Comparison of ENCODE assay signal across 26 mouse cellular contexts in genomic region chr3:129838017-129838416, GRCm38 (mm10). TPM values are rescaled to one million over a fixed set of nuclear protein-coding genes. Genes with fewer than 3 reads are reported as not detected.
A peak's percentile ranks its signal among the peaks of the same experiment; 100 is the strongest.
DNase-seq lines count a peak whose midpoint lies in the region; ATAC-seq and TF ChIP-seq lines count a peak whose summit lies in the region.
"Had no signal": no experiment of that assay in that cellular context is flagged by ENCODE, and none has a peak within 500 bp of the region (broad histone marks: within the 10 kb centered on the region; RNA-seq: fewer than 3 reads in every experiment).

No protein-coding gene starts in this region.

- H3K27ac ChIP-seq in CH12.LX (ENCODE audit: insufficient read depth, low read depth) (no peak overlapping the region), ES-E14 (ENCODE audit: insufficient read depth, low read depth, low read length, poor library complexity, severe bottlenecking) (no peak overlapping the region)
- 0 out of 2 replicates have a peak overlapping the region, but pooled peaks have one; percentile 29 for H3K27ac ChIP-seq in liver, embryonic 16.5 days (ENCODE audit: low read length)
- H3K27ac ChIP-seq: forebrain, embryonic 15.5 days; hindbrain, embryonic 15.5 days; layer of hippocampus, adult 2 months; midbrain, embryonic 13.5 days had no signal

- H3K9ac ChIP-seq in CH12.LX (ENCODE audit: insufficient read depth, low read depth) (no peak overlapping the region), ES-E14 (ENCODE audit: insufficient read depth, low read depth, low read length, poor library complexity, severe bottlenecking) (no peak overlapping the region)
- no peak overlapping the region; the same call in 1 of the 2 replicates for H3K9ac ChIP-seq in liver, embryonic 16.5 days (ENCODE audit: low read depth, low read length)
- H3K9ac ChIP-seq: forebrain, embryonic 15.5 days; heart, embryonic 12.5 days; hindbrain, embryonic 15.5 days; midbrain, embryonic 13.5 days had no signal

- dilution Hi-C loops in CH12.LX (cut with MboI; ENCODE audit: extremely low pct_ligation_motif_present, extremely low pct_unique_long_range_greater_than_20kb, low sequenced_read_pairs) = no loop called here

- no peak for TF ChIP-seq RAD21 in CH12.LX (IDR thresholded peaks at IDR 0.05; ENCODE audit: low read depth, low read length)

- TF ChIP-seq POLR2A in CH12.LX (IDR thresholded peaks at IDR 0.05; ENCODE audit: low read depth, low read length) = no peak

- H3K9me3 ChIP-seq in CH12.LX (replicated peaks; ENCODE audit: low read length) (no peaks in the 10 kb centered on the region), ES-E14 (ENCODE audit: control insufficient read depth, insufficient read depth, low read depth, low read length) (no peaks in the 10 kb centered on the region)
- H3K9me3 ChIP-seq in liver, embryonic 16.5 days (replicated peaks; ENCODE audit: control insufficient read depth, low read length) = no peaks in the 10 kb centered on the region
- H3K9me3 ChIP-seq: forebrain, embryonic 15.5 days; heart, embryonic 12.5 days; hindbrain, embryonic 15.5 days; midbrain, embryonic 13.5 days had no signal

- 48% methylated on average over 7 of the region's 7 CpGs for WGBS in liver, embryonic 16.5 days (ENCODE audit: insufficient replicate concordance)

- no peaks in the 10 kb centered on the region for H3K79me2 ChIP-seq in CH12.LX (replicated peaks; ENCODE audit: control insufficient read depth, extremely low read depth, insufficient read depth, poor library complexity, severe bottlenecking)

- peaks cover 5 to 12% of the 10 kb centered on the region in 2 experiments for H3K4me1 ChIP-seq in CH12.LX (ENCODE audit: control insufficient read depth in 1 of 2, insufficient read depth in 2 of 2)
- H3K4me1 ChIP-seq in ES-E14 (ENCODE audit: control insufficient read depth in 2 of 2, insufficient read depth in 2 of 2, low read length in 2 of 2, poor library complexity in 1 of 2) = 0 out of 4 replicates have a peak, but pooled peaks cover 0 to 2% of the 10 kb centered on the region in 2 experiments
- no peaks in the 10 kb centered on the region; the same call in 1 of the 2 replicates for H3K4me1 ChIP-seq in liver, embryonic 16.5 days (ENCODE audit: control insufficient read depth, low read depth, low read length)
- H3K4me1 ChIP-seq: forebrain, embryonic 15.5 days had no signal

- no peak overlapping the region for H3K4me2 ChIP-seq in CH12.LX (ENCODE audit: insufficient read depth, low read depth, poor library complexity, severe bottlenecking)
- H3K4me2 ChIP-seq in liver, embryonic 16.5 days (ENCODE audit: low read depth, low read length) = peak overlapping the region; percentile 35
- H3K4me2 ChIP-seq: forebrain, embryonic 15.5 days; heart, embryonic 12.5 days; hindbrain, embryonic 15.5 days; midbrain, embryonic 13.5 days had no signal

- peaks cover 3% of the 10 kb centered on the region for H3K27me3 ChIP-seq in CH12.LX (replicated peaks)
- no peaks in the 10 kb centered on the region for H3K27me3 ChIP-seq in liver, embryonic 16.5 days (ENCODE audit: control insufficient read depth, insufficient read depth, low read depth, low read length)
- H3K27me3 ChIP-seq: hindbrain, embryonic 15.5 days; midbrain, embryonic 13.5 days had no signal

- H3K36me3 ChIP-seq in CH12.LX (replicated peaks in 1 of 2; ENCODE audit: control insufficient read depth in 1 of 2, insufficient read depth in 1 of 2, low read length in 1 of 2) (no peaks in the 10 kb centered on the region), ES-E14 (ENCODE audit: control insufficient read depth, insufficient read depth, low read length, poor library complexity, severe bottlenecking) (no peaks in the 10 kb centered on the region)
- H3K36me3 ChIP-seq in liver, embryonic 16.5 days (ENCODE audit: control insufficient read depth, insufficient read depth) = no peaks in the 10 kb centered on the region
- H3K36me3 ChIP-seq: forebrain, embryonic 15.5 days; heart, embryonic 12.5 days; hindbrain, embryonic 15.5 days; midbrain, embryonic 13.5 days had no signal

- in situ Hi-C loops in CH12.LX (cut with MboI; ENCODE audit: low pct_ligation_motif_present, low pct_unique_long_range_greater_than_20kb, low sequenced_read_pairs) (no loop called here), ES-E14 (cut with MboI; ENCODE audit: low sequenced_read_pairs in 2 of 2, unreplicated experiment in 2 of 2) (no loop called here)

- H3K4me3 ChIP-seq in CH12.LX (replicated peaks in 1 of 3; ENCODE audit: low read depth in 2 of 3, low read length in 2 of 3, poor library complexity in 1 of 3) (no peak overlapping the region), ES-E14 (ENCODE audit: insufficient read depth in 1 of 2, low read depth in 1 of 2, low read length in 2 of 2, poor library complexity in 1 of 2, severe bottlenecking in 1 of 2) (no peak overlapping the region)
- H3K4me3 ChIP-seq in liver, embryonic 16.5 days (ENCODE audit: low read depth, low read length) = peak overlapping the region; percentile 33
- H3K4me3 ChIP-seq: forebrain, embryonic 15.5 days; heart, embryonic 12.5 days; hindbrain, embryonic 15.5 days; layer of hippocampus, adult 2 months; midbrain, embryonic 13.5 days had no signal

- ATAC-seq in liver, embryonic 16.5 days (ENCODE audit: low read depth) = peak; percentile 73
- no peak for ATAC-seq in monocyte, adult 5-6 weeks (replicated peaks; ENCODE audit: insufficient number of reproducible peaks, low FRiP score, low TSS enrichment, poor library complexity, severe bottlenecking)
- no peak for ATAC-seq in inflammation-experienced regulatory T-cells, adult 6 months
- ATAC-seq: forebrain, embryonic 15.5 days; midbrain, embryonic 13.5 days had no signal

- DNase-seq in CH12.LX (ENCODE audit: extremely low read depth) = peak; percentile 33
- DNase-seq in ES-E14 (ENCODE audit: low read depth, low spot score) = peak; percentile 40
- peak; percentile 14 for DNase-seq in liver
- DNase-seq in right cerebral cortex, postnatal 10 days (ENCODE audit: low spot score in 2 of 2) = no peak
- DNase-seq: cerebellum, adult 8-10 months; heart, postnatal 14 days; kidney, adult 18-20 months; kidney, postnatal 10 days; layer of hippocampus, postnatal 36 days; lung, postnatal 14 days; thymus, postnatal 36 days had no signal

- TF ChIP-seq EP300 in CH12.LX (IDR thresholded peaks at IDR 0.05; ENCODE audit: low read length) = no peak

- TF ChIP-seq CTCF in CH12.LX (conservative IDR thresholded peaks at IDR 0.05 in 1 of 2, IDR thresholded peaks at IDR 0.05 in 1 of 2; ENCODE audit: low read depth in 2 of 2, low read length in 2 of 2) = no peak

TF ChIP-seq in CH12.LX, 34 proteins besides CTCF, POLR2A, EP300 and RAD21:
- no peak for TF ChIP-seq ZNF384 (IDR thresholded peaks at IDR 0.05; ENCODE audit: low read depth, low read length)

TF ChIP-seq in ES-E14, 5 proteins besides CTCF, POLR2A, EP300 and RAD21:
- TF ChIP-seq MAFK (IDR thresholded peaks at IDR 0.05; ENCODE audit: insufficient read depth, low read depth, low read length) (no peak), ZNF384 (IDR thresholded peaks at IDR 0.05; ENCODE audit: low read depth, low read length) (no peak), CHD2 (IDR thresholded peaks at IDR 0.05; ENCODE audit: low read depth, low read length) (no peak), HCFC1 (IDR thresholded peaks at IDR 0.05; ENCODE audit: borderline replicate concordance, insufficient read depth, low read length) (no peak), ZC3H11A (IDR thresholded peaks at IDR 0.05; ENCODE audit: borderline replicate concordance, low read depth, low read length) (no peak)

RNA-seq across cellular contexts. Expression of gene Cfi, which starts 2.3 kb away (rescaled TPM):
- 0.04 TPM in 1 of 2 replicates, not detected in the other for total RNA-seq in CH12.LX (2012; rRNA removed)
- total RNA-seq in CH12.LX (2014; rRNA removed) = not detected in 2 replicates
- polyA plus RNA-seq in CH12.LX (2012; ENCODE audit: insufficient read length, low read depth) = 0.14 TPM in 1 of 2 replicates, not detected in the other
- total RNA-seq in ES-E14 (2012; rRNA removed) = not detected in 2 replicates
- 294 and 313 TPM in 2 replicates for polyA plus RNA-seq in liver, embryonic 16.5 days (2015; fragmentation: Nextera tagmentation; extraction: Ambion mirVana)
- not detected in 3 replicates for total RNA-seq in monocyte, adult 5-6 weeks (2017)
- polyA plus RNA-seq in inflammation-experienced regulatory T-cells, adult 6 months (2017; shearing (Covaris generic)) = not detected
- total RNA-seq: common myeloid progenitor, adult 5-6 weeks; layer of hippocampus, adult 2 months; layer of hippocampus, postnatal 36 days; left cerebral cortex, postnatal 25 days; megakaryocyte, adult 5-6 weeks had no signal
- polyA plus RNA-seq: C2C12 had no signal

RNA-seq across cellular contexts. Expression of gene Gar1, which starts 6.8 kb away (rescaled TPM):
- total RNA-seq in CH12.LX (2012; rRNA removed) = 90.7 and 111 TPM in 2 replicates
- total RNA-seq in CH12.LX (2014; rRNA removed) = 45.7 and 47.3 TPM in 2 replicates
- 363 and 381 TPM in 2 replicates for polyA plus RNA-seq in CH12.LX (2012; ENCODE audit: insufficient read length, low read depth)
- 62.7 and 79.1 TPM in 2 replicates for total RNA-seq in ES-E14 (2012; rRNA removed)
- 20.8 and 23.6 TPM in 2 replicates for polyA plus RNA-seq in liver, embryonic 16.5 days (2015; fragmentation: Nextera tagmentation; extraction: Ambion mirVana)
- total RNA-seq in monocyte, adult 5-6 weeks (2017) = 5.0 to 8.2 TPM (median 5.2 TPM) in 3 replicates
- polyA plus RNA-seq in inflammation-experienced regulatory T-cells, adult 6 months (2017; shearing (Covaris generic)) = 10 to 100 TPM; 13.5 to 14.1 (median 13.8) TPM

RNA-seq across cellular contexts. Expression of gene Rrh, which starts 15.6 kb away (rescaled TPM):
- total RNA-seq in CH12.LX (2012; rRNA removed) = 0.08 and 0.17 TPM in 2 replicates
- not detected in 2 replicates for total RNA-seq in CH12.LX (2014; rRNA removed)
- polyA plus RNA-seq in CH12.LX (2012; ENCODE audit: insufficient read length, low read depth) = 0.14 and 0.30 TPM in 2 replicates
- 0.94 and 2.6 TPM in 2 replicates for total RNA-seq in ES-E14 (2012; rRNA removed)
- not detected in 2 replicates for polyA plus RNA-seq in liver, embryonic 16.5 days (2015; fragmentation: Nextera tagmentation; extraction: Ambion mirVana)
- 0.76 TPM in 1 of 3 replicates, not detected in the others for total RNA-seq in monocyte, adult 5-6 weeks (2017)
- polyA plus RNA-seq in inflammation-experienced regulatory T-cells, adult 6 months (2017; shearing (Covaris generic)) = under 1 TPM in 1 of 3 experiments, not detected in 2; 0.18 TPM
- total RNA-seq: heart, postnatal 14 days had no signal

RNA-seq across cellular contexts. Expression of gene Lrit3, which starts 34.2 kb away (rescaled TPM):
- total RNA-seq in CH12.LX (2012; rRNA removed) (not detected in 2 replicates), CH12.LX (2014; rRNA removed) (not detected in 2 replicates), ES-E14 (2012; rRNA removed) (not detected in 2 replicates)
- not detected in 2 replicates for polyA plus RNA-seq in CH12.LX (2012; ENCODE audit: insufficient read length, low read depth)
- polyA plus RNA-seq in liver, embryonic 16.5 days (2015; fragmentation: Nextera tagmentation; extraction: Ambion mirVana) = not detected in 2 replicates
- total RNA-seq in monocyte, adult 5-6 weeks (2017) = not detected in 3 replicates
- not detected for polyA plus RNA-seq in inflammation-experienced regulatory T-cells, adult 6 months (2017; shearing (Covaris generic))
- total RNA-seq: common myeloid progenitor, adult 5-6 weeks; gastrocnemius, postnatal 4 days; heart, postnatal 14 days; layer of hippocampus, adult 2 months; layer of hippocampus, postnatal 36 days had no signal
- polyA plus RNA-seq: C2C12; embryonic facial prominence, embryonic 11.5 days; forebrain, embryonic 15.5 days; heart, embryonic 12.5 days; hindbrain, embryonic 15.5 days; midbrain, embryonic 13.5 days; neural tube, embryonic 14.5 days had no signal

RNA-seq across cellular contexts. Expression of gene Pla2g12a, which starts 40.4 kb away (rescaled TPM):
- total RNA-seq in CH12.LX (2012; rRNA removed) (38.4 and 50.2 TPM in 2 replicates), CH12.LX (2014; rRNA removed) (78.3 and 81.6 TPM in 2 replicates), ES-E14 (2012; rRNA removed) (37.3 and 55.3 TPM in 2 replicates)
- polyA plus RNA-seq in CH12.LX (2012; ENCODE audit: insufficient read length, low read depth) = 58.6 and 62.1 TPM in 2 replicates
- 80.6 and 81.6 TPM in 2 replicates for polyA plus RNA-seq in liver, embryonic 16.5 days (2015; fragmentation: Nextera tagmentation; extraction: Ambion mirVana)
- total RNA-seq in monocyte, adult 5-6 weeks (2017) = 1.3 to 6.7 TPM (median 4.7 TPM) in 3 replicates
- polyA plus RNA-seq in inflammation-experienced regulatory T-cells, adult 6 months (2017; shearing (Covaris generic)) = 1 to 10 TPM in 2 of 3 experiments, under 1 TPM in 1; 0.92 to 2.5 (median 1.1) TPM

Comparison
In these comparisons a context has a peak if more than half of its experiments do, and no peak if none do; other contexts are left out.
1. DNase-seq: peak in CH12.LX (single experiment), ES-E14 (single experiment) and liver (single experiment); none in right cerebral cortex, postnatal 10 days (0 of 2).